Mouse (Mus musculus) layer of hippocampus, adult 2 months (tissue): Measurements from ENCODE around the gene Elmsan1. TPM values are rescaled to one million over a fixed set of nuclear protein-coding genes. Genes with fewer than 3 reads are reported as not detected.

Source experiments
- DNase-seq, 2 experiments: peaks; one replicate each; pipeline ENCODE4 v3.0.0; 2022; ENCODE audit warnings: low spot score in 2 of 2
- H3K27ac ChIP-seq: fragments of 200-600 bp; 2 replicates; pipeline ENCODE4 v1.8.1; 2022
- H3K4me3 ChIP-seq: fragments of 200-600 bp; 2 replicates; pipeline ENCODE4 v1.8.1; 2022; ENCODE audit warnings: mild to moderate bottlenecking
- CTCF ChIP-seq: fragments of 200-600 bp; conservative IDR thresholded peaks from 2 replicates; pipeline ENCODE4 v1.8.1; 2022; ENCODE audit warnings: antibody characterized with exemption, mild to moderate bottlenecking, moderate library complexity
- total RNA-seq, 2 experiments: library from RNA; stranded (reverse); gene quantifications; 2 replicates each; pipeline ENCODE4 v1.2.3; 2021

The Elmsan1 gene
- total RNA-seq, 2 experiments from 2014 or later = 24.6 to 27.2 TPM

- no peak for DNase-seq
- no peak for TF ChIP-seq CTCF
- Histone ChIP-seq H3K4me3 (peak overlapping the region; percentile 68), H3K27ac (peak overlapping the region; percentile 92)
Observed at GRCm38 (mm10) chr12:84101493-84101845, 117.2 kb downstream of the Elmsan1 start.

GRCm38 (mm10) chr12:84100604-84101492 is 117.8 kb downstream of the Elmsan1 start, which contains the start of gene Acot6:
TSS of gene Acot6 (plus strand) at chr12:84100654.
- peak within 1 kb of the TSS; percentile 92 for H3K27ac ChIP-seq
- DNase-seq = peak; percentile 16 to 41
- TF ChIP-seq CTCF = peak; percentile 31
- peak within 1 kb of the TSS; percentile 68 for H3K4me3 ChIP-seq

GRCm38 (mm10) chr12:84100071-84100470 is 118.6 kb downstream of the Elmsan1 start:
- H3K4me3 ChIP-seq = peak overlapping the region; percentile 68; the same call in 1 of the 2 replicates
- DNase-seq = no peak
- 0 out of 2 replicates have a peak, but pooled peaks have one; percentile 13 for TF ChIP-seq CTCF
- H3K27ac ChIP-seq = no peak overlapping the region

- TF ChIP-seq CTCF = no peak
- H3K4me3 ChIP-seq = no peak overlapping the region
- H3K27ac ChIP-seq = no peak overlapping the region
- no peak for DNase-seq
Observed at GRCm38 (mm10) chr12:84099605-84100004, 119.1 kb downstream of the Elmsan1 start.

Other genes starting within 250 kb of the Elmsan1 start
- not detected for gene Heatr4, start 234.0 kb downstream of the Elmsan1 start, total RNA-seq
- gene Acot2, start 231.0 kb downstream of the Elmsan1 start, total RNA-seq = 10 to 100 TPM; 16.2 to 18.1 TPM
- 10 to 100 TPM; 27.0 to 28.3 TPM for gene Acot1, start 209.4 kb downstream of the Elmsan1 start, total RNA-seq
- gene Acot4, start 180.5 kb downstream of the Elmsan1 start, total RNA-seq = 1 to 10 TPM; 3.2 to 3.4 TPM
- gene Gm49366, start 179.9 kb downstream of the Elmsan1 start, total RNA-seq = 1 to 10 TPM in 1 of 2 experiments, not detected in 1; 2.9 TPM
- 1 to 10 TPM; 2.7 to 4.0 TPM for gene Acot3, start 166.7 kb downstream of the Elmsan1 start, total RNA-seq
- gene Acot5, start 149.6 kb downstream of the Elmsan1 start, total RNA-seq = 1 to 10 TPM; 7.1 to 8.1 TPM
- gene Acot6, start 118.2 kb downstream of the Elmsan1 start, total RNA-seq = 1 to 10 TPM; 4.9 to 5.7 TPM
- gene Dnal1, start 104.5 kb downstream of the Elmsan1 start, total RNA-seq = 100 to 1,000 TPM in 1 of 2 experiments, 10 to 100 TPM in 1; 99.1 to 101 TPM
- gene Pnma1, start 70.4 kb downstream of the Elmsan1 start, total RNA-seq = 1 to 10 TPM; 2.8 to 3.8 TPM
- 10 to 100 TPM; 39.0 to 42.7 TPM for gene Ptgr2, start 66.4 kb upstream of the Elmsan1 start, total RNA-seq
- gene Zfp410, start 98.0 kb upstream of the Elmsan1 start, total RNA-seq = 10 to 100 TPM; 39.3 to 41.0 TPM
- 10 to 100 TPM; 26.0 to 27.2 TPM for gene Coq6, start 142.8 kb upstream of the Elmsan1 start, total RNA-seq
- 10 to 100 TPM; 12.5 to 12.6 TPM for gene Fam161b, start 143.0 kb upstream of the Elmsan1 start, total RNA-seq
- 10 to 100 TPM; 22.5 to 24.8 TPM for gene Entpd5, start 190.1 kb upstream of the Elmsan1 start, total RNA-seq
- gene Bbof1, start 190.2 kb upstream of the Elmsan1 start, total RNA-seq = 1 to 10 TPM; 8.7 to 9.9 TPM
- 10 to 100 TPM; 13.8 to 15.9 TPM for gene Rnf113a2, start 198.3 kb upstream of the Elmsan1 start, total RNA-seq
- 10 to 100 TPM; 48.4 to 48.7 TPM for gene Aldh6a1, start 232.1 kb upstream of the Elmsan1 start, total RNA-seq
- 10 to 100 TPM; 24.6 to 25.7 TPM for gene Lin52, start 232.5 kb upstream of the Elmsan1 start, total RNA-seq